Mouse (Mus musculus): ENCODE results near the gene Inf2.

The Inf2 gene

GRCm38 (mm10) chr12:112626455-112626854 lies 37.9 kb downstream of the Inf2 start:
- DNase-seq (ENCODE audit: low spot score in 2 of 2), result no peak

GRCm38 (mm10) chr12:112627097-112627881 lies 38.7 kb downstream of the Inf2 start:
- peak in 1 of 2 experiments; percentile 21 for DNase-seq (ENCODE audit: low spot score in 2 of 2)

DNA sequence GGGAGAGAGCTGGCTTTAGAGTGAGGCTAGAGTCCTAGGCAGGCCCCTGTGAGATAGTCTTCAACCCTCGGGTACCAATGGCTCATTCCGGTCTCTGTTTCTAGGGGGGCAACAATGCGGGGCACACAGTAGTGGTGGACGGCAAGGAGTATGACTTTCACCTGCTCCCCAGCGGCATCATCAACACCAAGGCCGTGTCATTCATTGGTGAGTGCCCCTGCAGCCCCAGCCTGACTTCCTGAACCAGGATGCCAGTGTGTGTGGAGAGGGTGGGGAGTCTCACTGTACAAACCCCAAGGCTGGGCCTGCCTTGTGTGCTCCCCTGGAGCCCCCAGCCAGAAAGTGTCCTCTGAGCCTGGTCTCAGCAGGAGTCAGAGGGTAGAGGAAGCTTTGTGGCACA lies 39.6 kb downstream of the Inf2 start:
- peak in 1 of 2 experiments; percentile 22 for DNase-seq (ENCODE audit: low spot score in 2 of 2)

DNA sequence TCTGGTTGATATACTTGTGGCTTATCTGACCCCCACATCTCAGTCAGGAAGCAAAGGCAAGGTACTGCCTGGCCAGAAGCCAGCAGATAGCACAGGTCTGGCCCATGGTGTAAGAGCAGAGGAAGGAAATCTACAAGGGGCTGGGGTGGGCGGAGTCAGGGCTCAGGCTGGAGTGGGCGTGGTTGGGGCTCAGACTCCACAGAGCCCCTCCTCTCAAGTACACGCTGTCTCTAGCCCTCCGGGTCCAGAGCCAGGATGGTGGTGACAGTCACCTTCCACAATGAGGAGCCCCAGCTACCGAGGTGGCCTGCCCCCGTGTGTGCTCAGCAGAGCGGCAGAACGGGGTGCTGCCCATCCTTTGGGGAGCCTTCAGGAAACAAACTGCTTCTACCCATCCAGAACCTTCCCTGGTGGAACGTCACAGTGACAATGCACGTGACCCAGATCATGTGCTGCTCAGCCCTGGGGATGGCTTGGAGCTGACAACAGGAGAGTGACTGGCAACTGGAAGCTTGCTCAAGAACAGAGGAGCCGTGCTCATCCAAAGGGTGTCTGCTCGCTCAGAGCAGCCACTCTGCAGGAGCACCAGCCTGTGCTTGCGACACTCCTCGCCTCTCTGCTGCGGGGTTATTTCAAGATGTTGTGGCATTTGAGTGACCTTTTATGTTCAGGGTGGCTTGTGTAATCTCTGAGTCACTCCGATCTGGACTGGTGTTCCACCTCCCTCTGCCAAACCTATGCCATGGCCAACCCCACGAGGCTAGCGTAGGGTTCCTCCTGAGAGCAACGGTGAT lies 40.5 kb downstream of the Inf2 start:
- peak; percentile 51 to 61 for DNase-seq (ENCODE audit: low spot score in 2 of 2)

- DNase-seq (ENCODE audit: low spot score in 2 of 2), result no peak
Measured at GRCm38 (mm10) chr12:112630029-112630428, 41.4 kb downstream of the Inf2 start.

GRCm38 (mm10) chr12:112630796-112631195 lies 42.2 kb downstream of the Inf2 start:
- DNase-seq (ENCODE audit: low spot score in 2 of 2), result no peak

GRCm38 (mm10) chr12:112631472-112631871 lies 42.9 kb downstream of the Inf2 start:
- DNase-seq (ENCODE audit: low spot score in 2 of 2), result no peak

DNA sequence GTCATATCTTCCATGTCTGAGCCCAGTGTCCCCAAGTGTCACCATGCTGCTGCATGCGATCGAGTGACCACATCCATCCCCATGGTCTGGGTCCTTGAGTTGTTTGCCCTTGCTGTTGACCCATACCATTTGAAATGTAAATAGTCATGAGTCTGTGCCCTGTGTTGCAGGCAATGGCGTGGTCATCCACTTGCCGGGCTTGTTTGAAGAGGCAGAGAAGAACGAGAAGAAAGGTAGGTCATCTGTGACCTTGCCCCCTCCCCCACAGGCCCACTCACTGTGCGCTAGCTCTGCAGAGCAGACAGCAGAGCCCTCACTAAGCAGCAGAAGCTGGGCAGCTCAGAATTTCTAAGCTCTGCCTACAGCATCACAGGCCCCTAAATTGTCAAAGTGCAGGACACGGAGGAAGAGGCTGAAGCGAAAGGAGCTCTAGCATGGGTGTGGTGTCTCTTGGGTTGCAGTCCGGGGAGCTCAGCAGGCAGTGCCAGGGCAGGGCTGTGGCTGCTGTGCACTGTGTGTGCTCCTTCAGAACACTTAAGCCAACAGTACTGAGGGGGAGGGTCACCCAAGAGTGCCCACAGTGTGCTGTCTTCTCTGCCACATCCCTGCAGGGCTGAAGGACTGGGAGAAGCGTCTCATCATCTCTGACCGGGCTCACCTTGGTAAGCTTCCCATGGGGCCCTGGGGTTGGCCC lies 43.6 kb downstream of the Inf2 start:
- no peak for DNase-seq (ENCODE audit: low spot score in 2 of 2)

GRCm38 (mm10) chr12:112632907-112633306 lies 44.3 kb downstream of the Inf2 start:
- DNase-seq (ENCODE audit: low spot score in 2 of 2), result peak in 1 of 2 experiments; percentile 20

DNA sequence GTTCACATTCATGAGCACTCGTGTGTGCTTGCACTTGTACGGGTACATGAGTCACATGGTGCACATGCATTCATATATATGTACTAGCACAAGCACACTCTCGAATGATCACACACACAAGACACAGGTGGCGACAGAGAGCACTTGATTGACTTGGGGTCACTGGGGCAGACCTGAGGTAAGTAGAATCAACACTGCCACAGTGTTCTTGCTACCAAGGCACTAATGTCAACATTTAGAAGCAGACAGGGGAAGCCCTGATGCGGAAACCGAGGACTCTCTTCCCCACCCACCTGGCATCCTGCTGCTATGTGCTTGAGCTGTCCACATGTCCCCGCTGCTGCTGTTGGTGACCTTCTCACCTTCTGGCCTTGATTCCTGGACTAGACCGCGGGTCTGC lies 45.1 kb downstream of the Inf2 start:
- DNase-seq (ENCODE audit: low spot score in 2 of 2), result peak in 1 of 2 experiments; percentile 38

- DNase-seq (ENCODE audit: low spot score in 2 of 2), result no peak
Measured at GRCm38 (mm10) chr12:112639526-112639925, 50.9 kb downstream of the Inf2 start.

DNA sequence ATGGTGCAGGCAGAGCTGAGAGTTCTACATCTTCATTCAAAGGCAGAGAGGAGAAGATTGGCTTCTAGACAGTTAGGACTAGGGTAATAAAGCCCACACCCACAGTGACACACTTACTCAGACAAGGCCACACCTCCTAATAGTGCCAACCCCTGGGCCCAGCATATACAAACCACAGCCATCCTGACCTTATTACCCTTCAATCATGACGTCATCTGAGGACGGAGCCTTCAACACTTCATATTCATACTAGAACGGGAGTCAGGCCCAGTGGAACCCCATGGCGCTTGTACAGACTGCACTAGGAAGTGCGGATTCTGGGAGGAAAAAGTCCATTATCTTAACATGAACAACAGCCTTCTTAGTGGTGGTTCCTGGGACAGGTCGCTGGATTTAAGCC lies 54.5 kb downstream of the Inf2 start:
- DNase-seq (ENCODE audit: low spot score in 2 of 2), result no peak

GRCm38 (mm10) chr12:112644180-112644854 lies 55.7 kb downstream of the Inf2 start, which contains the start of gene Siva1:
TSS of gene Siva1 (plus strand) at chr12:112644679.
- DNase-seq (ENCODE audit: low spot score in 2 of 2), result peak; percentile 96 to 98

DNA sequence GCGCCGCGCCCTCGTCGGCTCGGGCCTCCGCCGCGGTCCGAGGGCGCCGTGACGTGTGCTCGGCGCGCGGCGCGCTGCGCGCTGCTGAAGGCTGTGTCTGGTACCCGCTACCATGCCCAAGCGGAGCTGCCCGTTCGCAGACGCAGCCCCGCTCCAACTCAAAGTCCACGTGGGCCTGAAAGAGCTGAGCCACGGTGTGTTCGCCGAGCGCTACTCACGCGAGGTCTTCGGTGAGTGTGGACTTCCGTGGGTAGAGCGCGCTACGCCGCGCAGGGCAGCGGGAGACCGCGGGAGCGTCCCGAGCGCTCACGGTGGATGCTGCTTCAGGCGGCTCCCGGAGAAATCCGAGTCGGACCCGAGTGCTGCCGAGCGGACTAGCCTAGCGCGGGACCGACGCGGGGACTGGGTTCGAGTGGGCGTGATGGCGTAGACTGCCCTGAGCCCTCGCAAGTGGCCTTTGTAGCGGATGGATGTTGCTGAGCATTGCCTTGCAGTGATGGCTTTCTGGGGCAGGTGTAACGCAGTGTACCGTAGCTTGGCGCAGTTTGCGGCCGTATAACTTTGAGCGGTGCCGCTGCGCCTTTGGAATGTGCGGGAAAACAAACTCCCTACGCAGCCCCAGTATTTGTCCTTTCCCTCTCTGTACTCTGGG lies 56.4 kb downstream of the Inf2 start:
- no peak for DNase-seq (ENCODE audit: low spot score in 2 of 2)

DNA sequence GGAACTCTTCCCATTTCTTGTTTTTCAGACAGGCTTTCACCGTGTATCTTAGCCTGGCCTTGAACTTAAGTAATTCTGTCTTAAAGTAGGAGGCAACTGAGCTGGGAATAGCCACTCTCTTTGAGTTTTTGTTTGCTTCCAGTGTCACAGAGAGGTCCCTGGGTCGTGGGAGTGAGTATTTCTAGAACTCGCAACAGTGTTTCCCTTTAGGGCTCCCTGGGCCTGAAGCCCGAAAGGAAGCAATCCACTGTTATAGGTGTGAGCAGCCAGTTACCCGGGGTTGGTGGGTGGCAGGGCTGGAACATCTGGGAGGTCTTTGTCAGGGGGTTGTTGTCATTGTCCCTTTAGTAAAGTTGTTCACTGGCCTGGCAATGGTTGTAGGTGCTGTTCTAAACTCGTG lies 57.6 kb downstream of the Inf2 start:
- DNase-seq (ENCODE audit: low spot score in 2 of 2), result no peak

DNA sequence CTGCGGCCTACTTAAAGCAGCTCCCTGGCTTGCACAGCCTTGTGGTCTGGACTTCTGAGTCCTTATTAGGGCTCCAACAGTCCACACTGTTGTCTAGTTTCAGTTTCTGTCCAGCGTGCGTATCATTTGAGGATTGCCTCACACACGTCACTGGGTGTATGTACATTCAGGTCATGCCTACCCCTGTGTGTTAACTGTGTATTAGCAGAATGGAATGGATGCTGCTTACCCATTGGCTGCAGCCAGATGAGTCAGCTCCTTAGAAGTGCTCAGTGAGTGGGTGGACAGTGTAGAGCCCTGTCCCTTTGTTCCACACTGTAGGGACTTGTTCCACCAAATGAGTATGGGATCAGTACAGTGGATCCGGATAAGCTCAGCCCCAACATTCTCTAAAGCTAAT lies 59.5 kb downstream of the Inf2 start:
- no peak for DNase-seq (ENCODE audit: low spot score in 2 of 2)

- no peak for DNase-seq (ENCODE audit: low spot score in 2 of 2)
Measured at GRCm38 (mm10) chr12:112651778-112652439, 63.3 kb downstream of the Inf2 start.

GRCm38 (mm10) chr12:112653157-112653824 lies 64.7 kb downstream of the Inf2 start:
- peak; percentile 71 to 80 for DNase-seq (ENCODE audit: low spot score in 2 of 2)

DNA sequence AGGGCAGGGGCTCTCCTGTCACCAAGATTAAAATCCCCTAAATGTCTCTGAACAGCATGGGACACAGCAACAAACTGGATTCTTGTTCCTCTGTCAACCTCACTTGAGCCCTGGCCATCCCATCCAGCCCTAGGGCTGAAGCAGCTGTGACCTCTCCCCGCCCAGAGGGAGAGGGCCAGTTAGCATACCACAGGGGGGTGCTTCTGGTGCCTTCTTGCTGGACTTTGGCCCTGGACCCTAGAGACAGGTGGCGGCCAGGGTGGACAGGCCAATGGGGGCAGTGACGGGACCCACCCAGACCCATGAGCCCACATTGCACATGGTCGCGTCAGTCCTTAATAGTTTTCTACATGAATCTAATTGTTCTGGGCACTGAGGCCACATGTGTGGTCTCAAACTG lies 65.5 kb downstream of the Inf2 start:
- no peak for DNase-seq (ENCODE audit: low spot score in 2 of 2)

DNA sequence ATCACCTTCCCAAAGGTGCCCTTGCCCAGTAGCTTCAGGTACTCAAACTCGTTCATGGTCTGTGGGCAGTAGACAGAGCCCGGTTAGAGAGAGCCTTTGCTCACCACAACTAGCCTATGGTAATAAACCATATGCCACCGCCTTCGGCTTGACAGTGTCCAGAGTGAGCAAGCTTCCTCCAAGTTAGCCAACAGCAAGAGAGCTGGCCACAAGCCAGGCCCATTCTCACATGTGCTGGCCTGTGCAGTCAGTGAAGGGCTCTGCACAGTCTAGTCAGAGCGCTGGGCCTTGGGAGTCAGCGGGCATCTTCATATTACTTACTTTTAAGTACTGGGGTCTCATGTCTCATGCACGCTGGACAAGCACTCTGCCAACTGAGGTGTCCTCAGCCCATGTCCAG lies 70.0 kb downstream of the Inf2 start:
- no peak for DNase-seq (ENCODE audit: low spot score in 2 of 2)

Data from natural killer cell, adult 2 months (primary cell).